Mouse (Mus musculus): ENCODE results near the gene Lrwd1. TPM values are rescaled to one million over a fixed set of nuclear protein-coding genes. Genes with fewer than 3 reads are reported as not detected.
A peak's percentile ranks its signal among the peaks of the same experiment; 100 is the strongest.

Lrwd1 gene
- polyA plus RNA-seq, 1 experiment from 2014 or later, result 48.1 TPM

DNA sequence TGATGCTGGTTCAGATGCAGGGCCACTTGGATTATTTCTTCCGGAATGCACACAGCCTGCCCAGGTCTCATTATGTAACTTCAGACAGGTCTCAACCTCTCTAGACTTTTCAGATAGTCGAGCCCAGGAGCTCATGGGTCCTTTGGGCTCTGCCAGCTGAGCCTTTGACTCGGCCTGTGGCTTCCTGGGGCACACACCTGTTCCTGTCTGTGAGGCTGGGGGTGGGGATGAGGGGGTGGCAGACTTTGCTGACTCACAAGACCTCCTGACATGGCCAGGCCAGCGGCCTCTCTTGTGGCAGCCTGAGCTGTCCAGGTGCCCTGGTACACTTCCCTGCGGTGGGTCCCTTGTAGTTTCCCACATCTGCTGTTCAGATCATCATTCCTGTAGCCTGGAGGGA, 43.9 kb downstream of the Lrwd1 start:
- no peaks in the 10 kb centered on the region for H3K27me3 ChIP-seq (ENCODE audit: control insufficient read depth, insufficient read depth, low read length)
- no peak overlapping the region for H3K4me3 ChIP-seq (ENCODE audit: low read depth, low read length)
- 66% methylated on average over 5 of the region's 5 CpGs for WGBS
- H3K9me3 ChIP-seq (ENCODE audit: control insufficient read depth, low read length), result no peaks in the 10 kb centered on the region
- no peak for ATAC-seq (replicated peaks; ENCODE audit: low FRiP score)
- no peak overlapping the region for H3K4me2 ChIP-seq (ENCODE audit: low read depth, low read length, severe bottlenecking)
- no peaks in the 10 kb centered on the region for H3K36me3 ChIP-seq (ENCODE audit: control insufficient read depth, insufficient read depth, low read length)
- H3K4me1 ChIP-seq (replicated peaks; ENCODE audit: control insufficient read depth, insufficient read depth, low read length), result no peaks in the 10 kb centered on the region
- no peak for DNase-seq (ENCODE audit: low spot score)
- H3K9ac ChIP-seq (ENCODE audit: low read length), result no peak overlapping the region
- no peak overlapping the region for H3K27ac ChIP-seq (ENCODE audit: low read depth, low read length)

DNA sequence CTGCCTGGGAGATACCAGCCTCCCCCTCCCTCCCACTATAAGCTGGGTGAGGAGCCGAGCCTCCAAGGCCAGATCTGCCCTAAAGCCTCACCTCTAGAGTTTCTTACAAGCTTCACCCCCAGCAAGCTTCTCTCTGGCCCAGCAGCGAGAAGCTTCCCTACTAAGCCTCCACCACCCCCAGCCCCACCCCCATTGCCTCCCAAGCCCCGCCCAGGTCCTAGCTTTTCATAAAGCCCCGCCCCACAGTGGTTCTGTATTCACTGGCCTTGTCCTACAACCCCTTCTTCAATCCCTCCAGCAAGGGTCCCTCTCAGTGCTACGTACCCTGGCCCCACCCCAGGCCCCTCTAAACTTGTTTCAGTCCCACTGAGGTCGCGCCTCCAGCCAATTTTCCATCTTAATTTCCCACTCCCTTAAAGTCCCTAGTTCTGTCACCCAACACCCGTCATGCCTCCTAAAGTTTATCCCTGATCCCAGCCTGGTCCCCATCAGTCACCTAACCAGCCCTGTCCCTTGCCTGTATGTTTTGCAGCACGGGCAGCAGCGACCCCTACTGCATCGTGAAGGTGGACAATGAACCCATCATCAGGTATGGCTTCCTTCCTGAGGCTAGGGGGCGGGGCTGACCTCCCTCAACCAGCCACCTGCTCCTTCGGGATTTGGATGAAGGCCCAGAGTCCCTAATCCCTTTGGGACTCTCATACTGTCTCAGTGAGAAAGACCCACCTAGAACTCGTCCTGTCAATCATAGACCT, 46.9 kb downstream of the Lrwd1 start:
- H3K4me1 ChIP-seq (replicated peaks; ENCODE audit: control insufficient read depth, insufficient read depth, low read length), result peaks cover 13% of the 10 kb centered on the region; the same call in 1 of the 2 replicates
- H3K27me3 ChIP-seq (ENCODE audit: control insufficient read depth, insufficient read depth, low read length), result peaks cover 7% of the 10 kb centered on the region; the same call in 1 of the 2 replicates
- H3K9ac ChIP-seq (ENCODE audit: low read length), result no peak overlapping the region
- H3K36me3 ChIP-seq (ENCODE audit: control insufficient read depth, insufficient read depth, low read length), result no peaks in the 10 kb centered on the region
- no peak for ATAC-seq (replicated peaks; ENCODE audit: low FRiP score)
- no peak overlapping the region for H3K4me3 ChIP-seq (ENCODE audit: low read depth, low read length)
- H3K27ac ChIP-seq (ENCODE audit: low read depth, low read length), result no peak overlapping the region
- 16% methylated on average over 14 of the region's 14 CpGs for WGBS
- DNase-seq (ENCODE audit: low spot score), result no peak
- H3K9me3 ChIP-seq (ENCODE audit: control insufficient read depth, low read length), result no peaks in the 10 kb centered on the region
- no peak overlapping the region for H3K4me2 ChIP-seq (ENCODE audit: low read depth, low read length, severe bottlenecking)

DNA sequence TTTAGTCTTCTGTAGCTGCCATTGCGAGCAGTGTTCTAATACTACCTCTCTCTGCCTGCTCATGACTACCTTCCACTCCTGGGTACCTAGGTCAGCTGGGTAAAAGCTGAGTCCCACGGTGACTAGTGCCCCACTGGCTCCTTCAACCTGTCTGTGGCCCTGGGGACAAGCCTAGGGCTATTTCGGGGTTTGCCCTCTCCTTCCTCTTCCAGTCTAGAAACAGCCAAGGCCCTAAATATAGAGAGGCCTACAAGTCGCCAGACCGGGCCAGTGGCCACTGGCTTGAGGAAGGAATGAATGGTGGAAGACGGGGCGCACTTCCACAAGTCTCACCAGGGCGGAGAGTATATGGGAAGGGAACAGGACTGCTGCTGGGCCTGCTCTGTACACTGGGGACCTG, 49.6 kb downstream of the Lrwd1 start:
- WGBS, result 83% methylated on average over 8 of the region's 8 CpGs
- ATAC-seq (replicated peaks; ENCODE audit: low FRiP score) (no peak), DNase-seq (ENCODE audit: low spot score) (no peak)
- H3K9ac ChIP-seq (ENCODE audit: low read length), result no peak overlapping the region
- no peak overlapping the region for H3K4me2 ChIP-seq (ENCODE audit: low read depth, low read length, severe bottlenecking)
- H3K27me3 ChIP-seq (ENCODE audit: control insufficient read depth, insufficient read depth, low read length), result peaks cover 7% of the 10 kb centered on the region; the same call in 1 of the 2 replicates
- no peaks in the 10 kb centered on the region for H3K36me3 ChIP-seq (ENCODE audit: control insufficient read depth, insufficient read depth, low read length)
- H3K27ac ChIP-seq (ENCODE audit: low read depth, low read length), result no peak overlapping the region
- no peak overlapping the region for H3K4me3 ChIP-seq (ENCODE audit: low read depth, low read length)
- H3K4me1 ChIP-seq (replicated peaks; ENCODE audit: control insufficient read depth, insufficient read depth, low read length), result peaks cover 15% of the 10 kb centered on the region; the same call in 1 of the 2 replicates
- no peaks in the 10 kb centered on the region for H3K9me3 ChIP-seq (ENCODE audit: control insufficient read depth, low read length)

DNA sequence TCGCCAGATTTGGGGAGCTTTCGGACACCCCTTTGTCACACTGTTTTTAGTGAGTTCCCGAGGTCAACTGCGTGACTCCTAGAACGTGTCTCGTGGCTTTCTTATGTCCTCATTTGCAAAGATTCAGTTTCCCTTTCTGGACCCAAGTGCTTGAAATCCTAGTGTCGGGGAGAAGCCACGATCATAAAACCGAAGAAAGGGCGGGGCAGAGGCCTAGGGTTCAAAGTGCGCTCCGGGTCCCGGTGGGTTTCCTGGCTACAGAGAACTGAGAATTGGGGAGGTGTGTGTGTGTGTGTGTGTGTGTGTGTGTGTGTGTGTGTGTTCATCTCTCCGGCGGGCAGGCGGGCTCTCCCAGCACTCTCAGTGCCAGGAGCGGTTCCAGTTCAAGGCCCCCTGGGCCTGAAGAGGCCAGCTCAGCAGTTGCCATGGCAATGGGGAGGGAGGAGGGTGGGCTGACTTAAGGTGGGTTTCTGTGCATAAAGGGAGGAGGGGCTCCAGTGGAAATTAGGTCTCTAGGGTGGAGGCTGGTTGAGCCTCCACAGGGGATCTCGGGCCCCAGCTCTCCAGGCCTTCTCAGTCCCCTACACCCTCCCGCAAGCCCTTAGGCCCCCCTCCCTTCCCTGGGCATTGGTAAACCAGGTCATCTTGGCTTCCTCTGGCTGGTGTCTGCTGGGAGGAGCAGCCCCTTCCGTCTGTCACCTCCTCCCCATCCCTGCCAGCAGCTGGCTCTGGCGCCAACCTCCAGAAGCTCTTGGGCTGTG, 50.8 kb downstream of the Lrwd1 start:
- H3K4me3 ChIP-seq (ENCODE audit: low read depth, low read length), result peak overlapping the region; percentile 48
- 0 out of 2 replicates have a peak, but pooled peaks have one; percentile 11 for ATAC-seq (replicated peaks; ENCODE audit: low FRiP score)
- no peak overlapping the region; the same call in none of the 2 replicates for H3K9ac ChIP-seq (ENCODE audit: low read length)
- peaks cover 15% of the 10 kb centered on the region; the same call in 1 of the 2 replicates for H3K4me1 ChIP-seq (replicated peaks; ENCODE audit: control insufficient read depth, insufficient read depth, low read length)
- H3K4me2 ChIP-seq (ENCODE audit: low read depth, low read length, severe bottlenecking), result peak overlapping the region; percentile 29
- WGBS, result 5% methylated on average over 21 of the region's 21 CpGs
- H3K36me3 ChIP-seq (ENCODE audit: control insufficient read depth, insufficient read depth, low read length), result no peaks in the 10 kb centered on the region
- H3K27me3 ChIP-seq (ENCODE audit: control insufficient read depth, insufficient read depth, low read length), result peaks cover 7% of the 10 kb centered on the region; the same call in 1 of the 2 replicates
- peak; percentile 73 for DNase-seq (ENCODE audit: low spot score)
- H3K27ac ChIP-seq (ENCODE audit: low read depth, low read length), result no peak overlapping the region
- no peaks in the 10 kb centered on the region for H3K9me3 ChIP-seq (ENCODE audit: control insufficient read depth, low read length)

DNA sequence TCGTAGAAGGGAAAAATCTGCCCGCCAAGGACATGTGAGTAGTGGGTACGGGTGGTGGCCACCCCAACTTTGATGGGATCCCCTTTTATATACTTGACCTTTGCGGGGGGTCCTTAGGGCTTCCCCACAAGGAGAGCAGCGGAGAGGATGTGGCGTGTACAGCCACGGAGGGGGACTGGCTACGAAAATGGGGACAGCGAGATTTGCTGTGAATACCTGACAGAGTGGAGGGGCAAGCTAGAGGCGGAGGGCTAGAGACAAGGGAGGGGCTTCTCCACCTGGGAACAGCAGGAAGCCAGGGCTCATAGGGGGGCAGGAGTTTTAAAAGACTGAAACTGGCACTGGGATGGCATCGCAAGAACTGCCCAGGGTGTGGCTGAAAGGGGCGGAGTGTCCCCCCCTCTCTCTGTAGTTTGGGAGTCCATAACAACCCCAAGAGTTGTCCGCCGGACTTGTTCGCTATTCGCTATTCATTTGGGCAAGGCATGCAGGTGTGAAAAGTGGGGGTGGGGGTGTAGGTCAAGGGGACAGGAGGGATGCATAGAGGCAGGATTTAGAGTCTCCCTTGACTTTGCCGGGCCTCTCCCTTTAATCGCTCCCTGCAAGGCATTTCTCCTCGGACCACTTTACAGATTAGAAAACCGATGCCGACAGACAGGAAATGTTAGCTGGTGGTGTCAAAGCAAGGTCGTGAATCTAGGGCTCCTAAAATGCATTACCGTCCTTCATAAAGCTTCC, 51.6 kb downstream of the Lrwd1 start:
- peak; percentile 55 for DNase-seq (ENCODE audit: low spot score)
- WGBS, result under 1% methylated on average over 23 of the region's 23 CpGs
- H3K36me3 ChIP-seq (ENCODE audit: control insufficient read depth, insufficient read depth, low read length), result no peaks in the 10 kb centered on the region
- H3K9ac ChIP-seq (ENCODE audit: low read length), result peak overlapping the region; percentile 61
- peaks cover 7% of the 10 kb centered on the region; the same call in 1 of the 2 replicates for H3K27me3 ChIP-seq (ENCODE audit: control insufficient read depth, insufficient read depth, low read length)
- no peak overlapping the region for H3K27ac ChIP-seq (ENCODE audit: low read depth, low read length)
- H3K4me1 ChIP-seq (replicated peaks; ENCODE audit: control insufficient read depth, insufficient read depth, low read length), result peaks cover 15% of the 10 kb centered on the region; the same call in 1 of the 2 replicates
- H3K4me3 ChIP-seq (ENCODE audit: low read depth, low read length), result peak overlapping the region; percentile 48
- ATAC-seq (replicated peaks; ENCODE audit: low FRiP score), result peak; percentile 44
- no peaks in the 10 kb centered on the region for H3K9me3 ChIP-seq (ENCODE audit: control insufficient read depth, low read length)
- H3K4me2 ChIP-seq (ENCODE audit: low read depth, low read length, severe bottlenecking), result peak overlapping the region; percentile 89

DNA sequence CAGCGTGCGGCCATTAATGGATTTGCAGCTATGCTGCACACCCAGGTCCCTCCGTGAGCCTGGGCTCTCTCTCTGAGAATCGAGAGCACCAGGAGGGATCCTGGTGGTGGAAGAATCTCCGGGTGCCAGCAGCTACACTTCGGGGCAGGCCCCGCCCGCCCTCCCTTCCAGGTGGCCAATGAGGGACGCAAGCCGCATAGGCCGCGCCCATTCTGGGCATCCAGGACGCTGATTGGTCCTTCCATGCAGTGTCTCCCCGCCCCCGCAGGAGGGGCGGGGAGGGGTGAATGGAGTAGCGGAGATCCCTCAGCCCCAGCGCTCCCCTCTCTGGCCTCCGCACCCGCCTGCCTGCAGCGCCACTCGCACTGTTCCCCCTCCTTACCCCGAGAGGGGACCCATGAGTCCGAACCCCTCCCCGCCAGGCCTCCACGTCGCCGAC, 52.2 kb downstream of the Lrwd1 start, which contains the start of gene Rasa4:
Gene Rasa4, plus strand, starts transcription at position 248 of the 439 bp plus-strand sequence.
- Histone ChIP-seq H3K9ac (ENCODE audit: low read length) (peak within 1 kb of the TSS; percentile 61), H3K4me2 (ENCODE audit: low read depth, low read length, severe bottlenecking) (peak within 1 kb of the TSS; percentile 89), H3K4me3 (ENCODE audit: low read depth, low read length) (peak within 1 kb of the TSS; percentile 48), H3K27ac (ENCODE audit: low read depth, low read length) (no peak within 1 kb of the TSS), H3K9me3 (ENCODE audit: control insufficient read depth, low read length) (no peaks in the 10 kb centered on the region), H3K27me3 (ENCODE audit: control insufficient read depth, insufficient read depth, low read length) (peaks cover 7% of the 10 kb centered on the region; the same call in 1 of the 2 replicates), H3K36me3 (ENCODE audit: control insufficient read depth, insufficient read depth, low read length) (no peaks in the 10 kb centered on the region), H3K4me1 (replicated peaks; ENCODE audit: control insufficient read depth, insufficient read depth, low read length) (peaks cover 15% of the 10 kb centered on the region; the same call in 1 of the 2 replicates)
- under 1% methylated on average over 28 of the region's 28 CpGs for WGBS
- ATAC-seq (replicated peaks; ENCODE audit: low FRiP score), result peak; percentile 95
- peak; percentile 94 for DNase-seq (ENCODE audit: low spot score)

DNA sequence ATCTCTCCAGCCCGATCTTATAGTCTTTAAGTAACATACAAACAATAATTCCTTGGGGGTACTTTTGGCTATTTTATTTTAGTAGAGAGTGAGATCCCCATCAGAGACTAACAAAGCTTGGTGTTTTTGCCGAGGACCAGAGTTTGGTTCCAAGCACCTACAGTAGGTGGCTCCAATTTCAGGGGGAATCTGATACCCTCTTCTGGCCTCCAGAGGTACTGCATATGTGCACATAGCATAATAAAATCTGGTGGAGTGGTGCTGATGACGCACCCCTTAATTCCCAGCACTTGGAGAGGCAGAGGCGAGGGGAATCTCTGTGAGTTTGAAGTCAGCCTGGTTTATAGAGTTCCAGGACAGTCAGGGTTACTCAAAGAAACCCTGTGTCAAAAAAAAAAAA, 53.5 kb downstream of the Lrwd1 start:
- ATAC-seq (replicated peaks; ENCODE audit: low FRiP score), result no peak
- Histone ChIP-seq H3K4me2 (ENCODE audit: low read depth, low read length, severe bottlenecking) (no peak overlapping the region), H3K4me1 (replicated peaks; ENCODE audit: control insufficient read depth, insufficient read depth, low read length) (peaks cover 15% of the 10 kb centered on the region; the same call in 1 of the 2 replicates), H3K27me3 (ENCODE audit: control insufficient read depth, insufficient read depth, low read length) (peaks cover 7% of the 10 kb centered on the region; the same call in 1 of the 2 replicates), H3K36me3 (ENCODE audit: control insufficient read depth, insufficient read depth, low read length) (no peaks in the 10 kb centered on the region), H3K27ac (ENCODE audit: low read depth, low read length) (no peak overlapping the region), H3K9me3 (ENCODE audit: control insufficient read depth, low read length) (no peaks in the 10 kb centered on the region), H3K4me3 (ENCODE audit: low read depth, low read length) (no peak overlapping the region), H3K9ac (ENCODE audit: low read length) (no peak overlapping the region)
- DNase-seq (ENCODE audit: low spot score), result no peak
- WGBS, result 85% methylated on average over 4 of the region's 4 CpGs

DNA sequence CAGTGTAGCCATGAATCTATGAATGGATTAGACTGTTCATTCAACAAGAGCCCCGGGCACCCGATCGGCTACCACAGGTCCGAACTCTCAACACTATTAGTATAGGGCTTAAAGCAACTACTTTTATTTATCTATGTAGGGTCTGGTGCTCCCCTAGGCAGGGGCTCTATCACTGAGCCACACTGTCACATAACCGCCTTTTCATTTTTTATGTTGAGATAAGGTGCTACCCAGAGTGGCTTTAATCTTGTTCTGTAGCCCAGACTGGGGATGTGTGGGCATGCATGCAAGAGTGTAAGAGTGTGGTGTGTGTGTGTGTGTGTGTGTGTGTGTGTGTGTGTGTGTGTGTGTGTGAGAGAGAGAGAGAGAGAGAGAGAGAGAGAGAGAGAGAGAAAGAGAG, 57.7 kb downstream of the Lrwd1 start:
- no peak overlapping the region for H3K9ac ChIP-seq (ENCODE audit: low read length)
- H3K4me3 ChIP-seq (ENCODE audit: low read depth, low read length), result no peak overlapping the region
- H3K27me3 ChIP-seq (ENCODE audit: control insufficient read depth, insufficient read depth, low read length), result no peaks in the 10 kb centered on the region
- H3K4me1 ChIP-seq (replicated peaks; ENCODE audit: control insufficient read depth, insufficient read depth, low read length), result no peaks in the 10 kb centered on the region
- 89% methylated on average over 5 of the region's 5 CpGs for WGBS
- no peaks in the 10 kb centered on the region for H3K36me3 ChIP-seq (ENCODE audit: control insufficient read depth, insufficient read depth, low read length)
- H3K9me3 ChIP-seq (ENCODE audit: control insufficient read depth, low read length), result no peaks in the 10 kb centered on the region
- H3K27ac ChIP-seq (ENCODE audit: low read depth, low read length), result no peak overlapping the region
- ATAC-seq (replicated peaks; ENCODE audit: low FRiP score), result no peak
- no peak for DNase-seq (ENCODE audit: low spot score)
- H3K4me2 ChIP-seq (ENCODE audit: low read depth, low read length, severe bottlenecking), result no peak overlapping the region

All from forebrain, embryonic 11.5 days (tissue).